Mouse (Mus musculus) brain, embryonic 14.5 days (tissue): ENCODE data around the gene Zfp616. TPM values are rescaled to one million over a fixed set of nuclear protein-coding genes. Genes with fewer than 3 reads are reported as not detected.

Experiments used
- DNase-seq: peaks from one replicate; pipeline ENCODE4 v3.0.0-alpha.2; 2011; ENCODE audit warnings: low read depth
- CTCF ChIP-seq: fragments of 200-500 bp; IDR thresholded peaks from 2 replicates; pipeline ENCODE4 v1.5.1; 2012; ENCODE audit warnings: inconsistent platforms, mild to moderate bottlenecking, moderate library complexity, borderline replicate concordance; ENCODE audit not compliant: insufficient read depth, insufficient read length; ENCODE audit errors: extremely low read depth
- POLR2A ChIP-seq: fragments of 200-500 bp; IDR thresholded peaks from 2 replicates; pipeline ENCODE4 v1.6.1; 2012; ENCODE audit warnings: mild to moderate bottlenecking, inconsistent platforms, borderline replicate concordance; ENCODE audit not compliant: poor library complexity, insufficient read depth, insufficient read length, severe bottlenecking; ENCODE audit errors: extremely low read depth
- polyA plus RNA-seq: library from polyadenylated mRNA; depleted of rRNA; stranded (reverse); fragments of >200 nt; gene quantifications from 2 replicates; pipeline ENCODE4 v1.2.3, GENCODE M21; 2012; rRNA removed

The Zfp616 gene
- not detected in 2 replicates for polyA plus RNA-seq

GRCm38 (mm10) chr11:74069655-74070054, at the start of gene Zfp616:
TSS of gene Zfp616 (plus strand) at chr11:74069955.
- TF ChIP-seq CTCF = no peak
- no peak for TF ChIP-seq POLR2A
- no peak for DNase-seq

- DNase-seq = no peak
- no peak for TF ChIP-seq CTCF
- no peak for TF ChIP-seq POLR2A
Measured at GRCm38 (mm10) chr11:74051347-74051746, 18.4 kb upstream of the Zfp616 start.

- DNase-seq = no peak
- TF ChIP-seq POLR2A (no peak), CTCF (no peak)
Measured at GRCm38 (mm10) chr11:74056451-74056850, 13.3 kb upstream of the Zfp616 start, which contains the start of the genes Olfr139 and Olfr399. TSS of gene Olfr139 (minus strand) at chr11:74056551. TSS of gene Olfr399 (minus strand) at chr11:74056615.

- TF ChIP-seq CTCF (no peak), POLR2A (no peak)
- DNase-seq = no peak
Measured at GRCm38 (mm10) chr11:74100724-74101123, 31.0 kb downstream of the Zfp616 start.

- DNase-seq = no peak
- TF ChIP-seq POLR2A = no peak
- TF ChIP-seq CTCF = no peak
Measured at GRCm38 (mm10) chr11:74101507-74101906, 31.8 kb downstream of the Zfp616 start.

- no peak for DNase-seq
- TF ChIP-seq POLR2A (no peak), CTCF (no peak)
Measured at GRCm38 (mm10) chr11:74105066-74105465, 35.3 kb downstream of the Zfp616 start.

- DNase-seq = no peak
- TF ChIP-seq POLR2A (no peak), CTCF (no peak)
Measured at GRCm38 (mm10) chr11:74113412-74113811, 43.7 kb downstream of the Zfp616 start, which contains the start of gene Olfr401. TSS of gene Olfr401 (plus strand) at chr11:74113712.

Other genes starting within 250 kb of the Zfp616 start
- gene Olfr393, start 218.5 kb upstream of the Zfp616 start, polyA plus RNA-seq = not detected in 2 replicates
- not detected in 2 replicates for gene Olfr394, start 179.2 kb upstream of the Zfp616 start, polyA plus RNA-seq
- not detected in 2 replicates for gene Olfr395, start 160.7 kb upstream of the Zfp616 start, polyA plus RNA-seq
- not detected in 2 replicates for gene Olfr23, start 133.3 kb upstream of the Zfp616 start, polyA plus RNA-seq
- not detected in 2 replicates for gene Olfr397, start 109.1 kb upstream of the Zfp616 start, polyA plus RNA-seq
- gene Olfr398, start 79.5 kb upstream of the Zfp616 start, polyA plus RNA-seq = not detected in 2 replicates
- gene Olfr139, start 13.4 kb upstream of the Zfp616 start, polyA plus RNA-seq = not detected in 2 replicates
- not detected in 2 replicates for gene Olfr399, start 13.3 kb upstream of the Zfp616 start, polyA plus RNA-seq
- gene Olfr401, start 43.8 kb downstream of the Zfp616 start, polyA plus RNA-seq = not detected in 2 replicates
- not detected in 2 replicates for gene Olfr402, start 83.6 kb downstream of the Zfp616 start, polyA plus RNA-seq
- gene Olfr403, start 116.3 kb downstream of the Zfp616 start, polyA plus RNA-seq = not detected in 2 replicates
- gene Olfr43, start 141.4 kb downstream of the Zfp616 start, polyA plus RNA-seq = not detected in 2 replicates
- not detected in 2 replicates for gene Olfr406, start 189.9 kb downstream of the Zfp616 start, polyA plus RNA-seq
- not detected in 2 replicates for gene Olfr59, start 213.8 kb downstream of the Zfp616 start, polyA plus RNA-seq